Mouse (Mus musculus): ENCODE measurements around the gene Hist2h2ac.

GRCm38 (mm10) chr3:96180727-96181477 is 39.8 kb downstream of the Hist2h2ac start, which contains the start of gene Sv2a:
- TF ChIP-seq CTCF (IDR thresholded peaks at IDR 0.05; ENCODE audit: low read depth) (no peak), EP300 (IDR thresholded peaks at IDR 0.05; ENCODE audit: low read depth) (no peak)

Measured in heart, postnatal 0 days (tissue).